Mouse (Mus musculus): ENCODE results near the gene Antxr2. TPM values are rescaled to one million over a fixed set of nuclear protein-coding genes. Genes with fewer than 3 reads are reported as not detected.

The Antxr2 gene
- total RNA-seq (2021), result 10 to 100 TPM; 73.9 to 77.0 TPM

DNA sequence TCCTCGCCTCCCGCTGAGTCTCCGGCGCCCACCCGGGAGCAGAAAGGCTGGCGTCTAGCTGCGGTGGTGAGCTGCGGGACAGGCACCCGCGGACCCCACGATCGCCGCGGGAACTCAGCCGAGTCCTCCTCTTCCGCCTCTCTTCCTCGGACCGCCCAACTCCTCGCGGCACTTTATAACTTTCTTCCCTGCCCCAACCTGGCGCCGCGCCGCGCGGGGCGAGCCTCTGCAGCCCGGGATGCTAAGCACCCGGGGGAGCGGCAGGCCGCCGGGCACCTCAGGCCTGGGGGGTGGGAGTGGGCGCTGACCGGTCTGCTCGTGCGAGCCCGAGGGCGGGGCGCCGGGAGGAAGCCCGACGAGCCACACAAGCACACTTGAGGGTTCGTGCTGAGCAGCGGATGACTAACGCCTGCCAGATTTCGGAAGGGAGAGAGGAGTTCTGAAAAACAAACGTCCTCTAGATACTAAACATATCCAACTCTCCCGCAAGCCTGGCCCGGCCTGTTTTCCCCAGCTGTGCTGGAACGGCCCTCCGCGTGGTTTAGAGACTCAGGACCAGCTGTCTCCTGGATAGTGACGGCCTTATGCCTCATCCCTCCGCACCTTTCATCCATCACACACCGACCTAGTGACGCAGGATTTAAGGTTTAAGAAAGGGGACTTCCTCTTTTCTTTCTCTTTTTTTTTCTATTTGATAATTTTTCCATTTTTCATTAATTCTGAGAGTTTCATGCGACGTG lies at the start of gene Antxr2:
Gene Antxr2 (minus strand): TSS at position 142 of the 740 bp plus-strand sequence.
- intact Hi-C loops (cut with DNase I), result loop anchor here (5.0 kb wide), 1 partner anchor 136 kb away; the partner anchor contains the start of gene Prdm8
- DNase-seq, result peak; percentile 72 to 86

DNA sequence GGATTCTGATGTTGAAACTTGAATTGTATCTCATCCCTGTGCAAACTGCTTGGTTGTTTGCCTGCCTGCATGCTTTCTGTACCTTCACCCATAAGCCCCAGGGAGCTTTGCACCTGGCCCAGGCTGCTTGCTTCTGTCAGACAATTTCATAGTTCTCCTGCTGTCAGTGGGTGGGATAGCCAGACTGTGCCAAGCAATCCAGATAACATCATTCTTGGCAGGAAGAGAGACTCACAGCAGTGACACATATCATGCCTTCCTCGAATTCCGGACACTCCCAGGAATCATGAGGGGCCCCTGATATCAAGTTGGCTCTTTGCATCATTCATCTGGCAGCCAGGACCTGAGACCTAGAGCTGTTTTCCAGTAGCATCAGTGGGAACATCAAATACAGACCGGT lies 45.8 kb upstream of the Antxr2 start:
- DNase-seq, result peak; percentile 4
- intact Hi-C loops (cut with DNase I), result no loop called here

GRCm38 (mm10) chr5:98069191-98069590 lies 38.3 kb upstream of the Antxr2 start:
- no peak for DNase-seq
- intact Hi-C loops (cut with DNase I), result no loop called here

DNA sequence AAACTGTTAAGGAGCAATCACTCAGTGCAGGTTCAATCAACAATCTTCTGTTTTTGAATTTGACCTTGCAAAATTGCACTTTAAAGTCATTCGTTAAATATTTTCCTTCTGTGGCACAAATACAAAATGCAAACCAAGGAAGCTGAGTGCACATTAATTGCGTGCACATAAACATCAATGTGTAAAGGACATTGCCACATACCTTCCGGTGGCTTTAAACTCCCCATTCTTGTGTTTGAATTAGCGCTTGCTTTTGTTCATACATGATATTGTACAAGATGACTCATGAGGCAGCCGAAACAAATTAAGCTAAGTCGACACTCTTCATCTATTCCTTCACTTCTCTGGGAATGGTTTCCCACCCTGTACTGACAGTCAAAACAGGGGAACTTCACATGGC lies 24.4 kb upstream of the Antxr2 start:
- no peak for DNase-seq
- intact Hi-C loops (cut with DNase I), result no loop called here

GRCm38 (mm10) chr5:98054834-98055233 lies 24.0 kb upstream of the Antxr2 start:
- DNase-seq, result no peak
- intact Hi-C loops (cut with DNase I), result no loop called here

DNA sequence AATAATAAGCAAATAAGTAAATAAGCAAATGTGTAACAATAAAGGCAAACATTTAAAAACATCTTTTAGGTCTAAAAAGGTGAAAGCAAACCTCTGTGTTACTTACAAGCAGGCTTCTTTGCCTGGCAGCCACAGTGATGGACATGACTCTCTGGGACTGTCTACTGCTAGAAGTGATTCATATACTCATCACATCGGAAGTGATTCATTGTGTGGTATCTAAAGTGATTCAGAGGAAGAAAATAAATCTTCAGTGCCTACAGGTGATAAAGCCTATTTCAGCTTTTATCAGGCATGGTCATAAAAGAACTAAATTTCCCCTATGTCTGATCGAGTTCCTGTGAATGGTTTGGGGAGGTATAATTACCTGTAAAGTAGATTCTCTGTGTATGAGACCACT lies 4.1 kb upstream of the Antxr2 start:
- no peak for DNase-seq
- intact Hi-C loops (cut with DNase I), result loop anchor here (5.0 kb wide), 1 partner anchor 132 kb away; the partner anchor contains the start of gene Prdm8

- intact Hi-C loops (cut with DNase I), result loop anchor here (5.0 kb wide), 1 partner anchor 133 kb away; the partner anchor contains the start of gene Prdm8
- DNase-seq, result no peak
Observed at GRCm38 (mm10) chr5:98034207-98034606, 3.4 kb upstream of the Antxr2 start.

DNA sequence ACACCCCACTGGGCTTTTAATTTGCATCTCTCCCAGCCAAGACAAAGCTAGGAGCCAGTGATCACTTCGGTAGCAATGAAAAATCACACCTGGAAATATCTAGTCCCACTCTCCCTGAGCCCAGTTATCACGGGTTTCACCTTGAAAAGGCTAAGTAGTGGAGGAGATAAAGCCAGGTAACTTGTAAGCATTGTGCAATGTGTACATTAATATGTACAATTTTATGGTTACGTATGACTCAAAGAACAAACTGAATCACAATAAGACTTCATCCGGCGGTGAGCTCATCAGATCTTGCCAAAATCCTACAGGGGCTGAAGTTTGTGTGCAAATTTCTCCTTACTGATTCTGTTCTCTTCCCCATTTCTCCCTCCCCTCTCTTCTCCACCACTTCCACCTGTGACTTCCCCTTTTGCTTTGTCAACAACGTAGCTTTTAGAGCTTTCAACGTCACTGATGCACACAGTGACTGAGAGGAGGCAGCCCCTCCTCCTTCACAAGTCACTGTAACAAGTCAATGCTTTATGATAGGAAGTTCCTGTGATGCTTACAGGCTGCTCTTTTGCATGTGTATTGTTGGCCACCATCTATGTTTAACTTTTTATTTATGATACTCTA lies 2.1 kb upstream of the Antxr2 start:
- DNase-seq, result no peak
- intact Hi-C loops (cut with DNase I), result loop anchor here (5.0 kb wide), 1 partner anchor 134 kb away; the partner anchor contains the start of gene Prdm8

DNA sequence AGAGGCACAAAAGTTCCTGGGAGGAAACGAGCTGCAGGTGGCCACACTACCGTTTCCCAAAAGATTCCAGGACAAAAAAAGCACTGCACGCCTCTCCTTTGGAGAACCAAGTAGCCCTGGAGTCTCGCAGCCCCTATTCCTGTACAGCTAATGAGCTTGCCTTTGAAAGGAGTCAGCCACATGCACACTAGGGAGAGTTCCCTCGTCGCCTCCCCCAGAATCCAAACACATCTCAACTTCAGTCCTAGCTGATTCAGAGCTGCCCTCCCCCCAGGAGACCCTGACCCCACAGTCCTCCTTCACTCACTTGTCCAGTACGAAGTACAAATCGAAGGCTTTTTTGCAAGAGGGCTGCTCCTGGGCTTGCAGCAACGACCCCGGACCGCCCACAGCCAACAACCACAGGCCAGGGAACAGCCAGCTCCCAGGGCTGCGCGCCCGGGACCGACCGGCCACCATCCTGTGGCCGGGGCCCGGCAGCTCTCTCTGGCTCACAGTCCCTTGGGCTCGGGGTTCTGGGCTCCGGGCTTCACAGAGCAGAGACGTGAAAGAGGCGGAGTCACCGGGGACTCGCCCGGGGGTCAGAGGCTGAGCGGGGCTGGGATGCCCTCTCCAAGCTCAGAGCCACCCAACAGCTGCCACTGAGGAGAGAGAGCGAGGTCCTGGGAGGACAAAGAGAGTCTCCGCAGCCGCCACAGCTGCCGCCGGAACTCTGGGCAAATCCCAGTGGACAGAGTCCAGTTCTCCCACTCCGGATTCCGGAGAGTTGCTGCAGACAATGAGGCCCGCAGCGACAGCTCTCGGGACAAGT lies 547 bp downstream of the Antxr2 start:
- peak; percentile 68 to 82 for DNase-seq
- intact Hi-C loops (cut with DNase I), result loop anchor here (5.0 kb wide), 1 partner anchor 137 kb away; the partner anchor contains the start of gene Prdm8

DNA sequence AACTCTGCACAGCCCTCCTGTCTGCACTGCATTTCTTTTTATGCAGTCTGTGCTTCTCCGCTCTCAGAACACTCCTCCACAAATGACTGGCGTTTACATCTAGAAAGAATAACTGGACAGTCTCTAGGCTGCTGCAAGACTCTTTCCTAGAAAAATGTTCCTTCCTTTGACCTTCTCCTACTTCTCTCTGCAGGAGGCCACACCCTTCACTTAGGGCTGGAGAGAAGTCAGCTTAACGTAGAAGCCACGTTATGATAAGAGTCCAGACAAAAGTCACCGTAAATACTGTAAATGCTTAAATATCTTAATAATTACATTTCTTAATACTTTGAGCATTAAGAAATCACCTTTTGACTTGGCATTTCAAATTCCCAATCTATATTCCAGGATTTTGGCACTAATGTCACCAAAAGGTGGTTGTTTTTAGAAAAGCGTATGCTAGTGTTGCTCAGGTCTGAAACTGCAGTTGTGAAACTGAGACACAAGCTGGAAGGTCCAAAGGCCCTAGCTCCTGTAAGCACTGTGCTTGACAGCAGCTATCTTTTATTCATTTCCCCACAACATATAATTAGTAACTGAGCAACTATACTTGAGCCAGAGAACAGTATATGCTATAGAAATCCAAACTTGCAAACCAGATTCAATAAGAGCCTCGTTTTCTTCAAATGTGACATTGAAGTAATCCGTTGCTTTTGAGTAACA lies 3.0 kb downstream of the Antxr2 start:
- no peak for DNase-seq
- intact Hi-C loops (cut with DNase I), result loop anchor here (10.0 kb wide), 1 partner anchor 53 kb away; no protein-coding TSS in a partner anchor

- no peak for DNase-seq
- intact Hi-C loops (cut with DNase I), result loop anchor here (10.0 kb wide), 1 partner anchor 51 kb away; no protein-coding TSS in a partner anchor
Observed at GRCm38 (mm10) chr5:98025921-98026320, 4.9 kb downstream of the Antxr2 start.

DNA sequence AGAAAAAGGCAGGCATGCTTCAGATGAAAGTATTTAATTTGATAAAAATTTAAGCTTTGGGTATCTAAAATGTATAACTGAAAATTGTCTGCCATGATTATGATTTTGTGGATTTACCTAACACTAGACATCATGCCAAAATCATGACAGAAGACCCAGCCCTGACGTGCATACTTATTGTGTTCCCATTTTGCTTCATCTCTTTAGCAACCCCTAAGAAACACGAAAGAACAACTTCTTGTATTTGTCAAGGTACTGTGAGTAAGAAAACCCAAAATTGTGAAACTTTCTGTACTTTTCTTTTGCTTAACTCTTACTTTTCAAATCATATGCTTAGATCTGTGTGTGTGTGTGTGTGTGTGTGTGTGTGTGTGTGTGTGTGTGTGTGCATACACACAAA lies 6.3 kb downstream of the Antxr2 start:
- intact Hi-C loops (cut with DNase I), result loop anchor here (10.0 kb wide), 1 partner anchor 50 kb away; no protein-coding TSS in a partner anchor

DNA sequence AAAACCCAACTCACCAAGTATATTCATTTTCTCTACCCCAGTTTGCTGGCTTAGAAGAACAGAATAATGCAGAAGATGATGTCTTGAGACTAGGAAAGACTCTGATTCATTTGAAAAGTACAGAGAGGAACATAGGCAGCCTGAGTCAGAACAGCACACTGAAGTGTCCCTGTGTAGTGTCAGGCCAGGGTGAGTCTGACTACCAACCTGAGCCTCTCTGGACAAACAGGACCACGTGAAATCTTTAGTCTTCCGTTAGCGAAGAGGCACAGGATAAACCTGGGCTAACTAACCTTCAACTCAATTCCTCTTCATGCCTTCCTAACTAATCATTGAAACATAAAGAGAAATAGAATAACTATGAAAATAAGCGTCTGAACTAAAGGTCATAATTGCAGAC lies 9.3 kb downstream of the Antxr2 start:
- intact Hi-C loops (cut with DNase I), result loop anchor here (10.0 kb wide), 1 partner anchor 47 kb away; no protein-coding TSS in a partner anchor
- DNase-seq, result no peak

More for the DNA sequence above, 6.3 kb downstream of the Antxr2 start:
- no peak for DNase-seq

DNA sequence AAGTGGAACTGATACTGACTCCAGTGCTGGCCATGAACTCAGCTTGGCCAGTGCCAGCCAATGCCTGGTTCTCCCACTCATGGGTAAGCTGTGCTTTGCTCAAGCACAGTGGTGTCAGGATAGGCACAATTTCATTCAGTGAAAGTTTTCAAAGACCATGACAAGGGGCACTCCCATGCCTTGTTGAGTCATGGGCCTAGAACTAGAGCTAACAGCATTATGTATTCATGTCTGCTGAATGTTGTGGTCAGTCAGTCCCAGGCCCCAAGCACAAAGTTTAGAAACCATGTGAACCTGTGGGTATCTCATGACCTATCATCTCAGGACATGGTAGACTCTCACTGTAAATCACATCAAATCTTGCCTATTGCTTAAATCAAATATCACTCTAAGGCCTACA lies 10.2 kb downstream of the Antxr2 start:
- intact Hi-C loops (cut with DNase I), result loop anchor here (10.0 kb wide), 1 partner anchor 46 kb away; no protein-coding TSS in a partner anchor

GRCm38 (mm10) chr5:98019396-98019795 lies 11.4 kb downstream of the Antxr2 start:
- intact Hi-C loops (cut with DNase I), result no loop called here
- no peak for DNase-seq

More for the DNA sequence above, 10.2 kb downstream of the Antxr2 start:
- no peak for DNase-seq

GRCm38 (mm10) chr5:98018162-98018561 lies 12.7 kb downstream of the Antxr2 start:
- DNase-seq, result no peak
- intact Hi-C loops (cut with DNase I), result no loop called here

GRCm38 (mm10) chr5:98016247-98017203 lies 14.3 kb downstream of the Antxr2 start:
- intact Hi-C loops (cut with DNase I), result no loop called here
- DNase-seq, result peak; percentile 26 to 42

GRCm38 (mm10) chr5:98005751-98006150 lies 25.1 kb downstream of the Antxr2 start:
- intact Hi-C loops (cut with DNase I), result no loop called here
- DNase-seq, result no peak
